In the genomic region with DNA sequence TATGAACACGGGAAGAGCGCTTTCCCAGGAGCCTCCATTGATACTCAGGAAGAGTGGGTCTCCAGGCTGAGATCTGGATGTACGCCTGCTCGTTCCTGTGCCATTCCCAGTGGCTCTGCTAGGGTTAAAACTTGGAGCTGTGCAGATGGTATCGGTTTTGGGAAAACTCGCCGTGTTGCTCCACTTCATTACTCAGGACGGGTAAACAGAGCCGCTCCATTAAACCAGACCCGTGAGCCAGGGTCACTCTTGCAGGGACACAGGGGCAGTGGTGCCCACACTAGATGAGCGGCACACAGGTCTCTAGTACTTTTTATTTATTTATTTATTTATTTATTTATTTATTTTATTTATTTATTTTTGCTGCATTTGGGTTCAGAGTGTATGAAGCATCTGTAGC, we compare ENCODE assay signal across 14 mouse cellular contexts. TPM values are rescaled to one million over a fixed set of nuclear protein-coding genes. Genes with fewer than 3 reads are reported as not detected.
DNase-seq lines count a peak whose midpoint lies in the region; ATAC-seq and TF ChIP-seq lines count a peak whose summit lies in the region.
"Had no signal": no experiment of that assay in that cellular context is flagged by ENCODE, and none has a peak within 500 bp of the region (broad histone marks: within the 10 kb centered on the region; RNA-seq: fewer than 3 reads in every experiment).

No protein-coding gene starts in this region.

- ATAC-seq in hindbrain, embryonic 13.5 days (ENCODE audit: low FRiP score): 0 out of 2 replicates have a peak, but pooled peaks have one; percentile 36
- peak; percentile 85 for ATAC-seq in kidney, embryonic 15.5 days (replicated peaks; ENCODE audit: low FRiP score)
- no peak for ATAC-seq in liver, embryonic 14.5 days (ENCODE audit: insufficient read depth)

- H3K4me1 ChIP-seq in hindbrain, embryonic 13.5 days (replicated peaks): peaks cover 32% of the 10 kb centered on the region
- peaks cover 8% of the 10 kb centered on the region; the same call in 1 of the 2 replicates for H3K4me1 ChIP-seq in hindbrain, embryonic 10.5 days (replicated peaks)
- H3K4me1 ChIP-seq in kidney, embryonic 15.5 days: peaks cover 74% of the 10 kb centered on the region
- peaks cover 53 to 70% of the 10 kb centered on the region in 2 experiments for H3K4me1 ChIP-seq in liver, embryonic 14.5 days (replicated peaks; ENCODE audit: control insufficient read depth in 2 of 2, insufficient read depth in 2 of 2, low read length in 1 of 2)
- H3K4me1 ChIP-seq in midbrain, embryonic 10.5 days: peaks cover 26% of the 10 kb centered on the region

- H3K36me3 ChIP-seq in hindbrain, embryonic 13.5 days: no peaks in the 10 kb centered on the region
- H3K36me3 ChIP-seq in hindbrain, embryonic 10.5 days: peaks cover 56% of the 10 kb centered on the region
- no peaks in the 10 kb centered on the region for H3K36me3 ChIP-seq in kidney, embryonic 15.5 days
- H3K36me3 ChIP-seq in liver, embryonic 14.5 days (replicated peaks; ENCODE audit: control insufficient read depth, insufficient read depth, low read depth): no peaks in the 10 kb centered on the region
- peaks cover 71% of the 10 kb centered on the region for H3K36me3 ChIP-seq in midbrain, embryonic 10.5 days
- H3K36me3 ChIP-seq: limb, embryonic 15.5 days; neural tube, embryonic 13.5 days had no signal

- no peaks in the 10 kb centered on the region for H3K27me3 ChIP-seq in hindbrain, embryonic 13.5 days
- no peaks in the 10 kb centered on the region for H3K27me3 ChIP-seq in hindbrain, embryonic 10.5 days (ENCODE audit: insufficient read depth, poor library complexity, severe bottlenecking)
- H3K27me3 ChIP-seq in kidney, embryonic 15.5 days: no peaks in the 10 kb centered on the region
- no peaks in the 10 kb centered on the region for H3K27me3 ChIP-seq in liver, embryonic 14.5 days (ENCODE audit: control insufficient read depth, insufficient read depth, low read length)
- no peaks in the 10 kb centered on the region for H3K27me3 ChIP-seq in midbrain, embryonic 10.5 days (ENCODE audit: low read depth, poor library complexity, severe bottlenecking)
- H3K27me3 ChIP-seq: limb, embryonic 15.5 days; neural tube, embryonic 13.5 days had no signal

- 80% methylated on average over 11 of the region's 11 CpGs for WGBS in hindbrain, embryonic 13.5 days
- WGBS in hindbrain, embryonic 10.5 days: 89% methylated on average over 11 of the region's 11 CpGs
- WGBS in kidney, embryonic 15.5 days: 48% methylated on average over 11 of the region's 11 CpGs
- 74% methylated on average over 11 of the region's 11 CpGs for WGBS in liver, embryonic 14.5 days (ENCODE audit: insufficient replicate concordance)
- 93% methylated on average over 11 of the region's 11 CpGs for WGBS in midbrain, embryonic 10.5 days

- TF ChIP-seq EP300 in liver, embryonic 14.5 days (IDR thresholded peaks at IDR 0.05; ENCODE audit: low read depth): no peak

- H3K9ac ChIP-seq in hindbrain, embryonic 13.5 days: no peak overlapping the region
- no peak overlapping the region for H3K9ac ChIP-seq in kidney, embryonic 15.5 days
- H3K9ac ChIP-seq in liver, embryonic 14.5 days (replicated peaks): peak overlapping the region; percentile 72
- H3K9ac ChIP-seq: hindbrain, embryonic 14.5 days; limb, embryonic 15.5 days; neural tube, embryonic 13.5 days had no signal

- no peak overlapping the region for H3K4me3 ChIP-seq in hindbrain, embryonic 13.5 days
- no peak overlapping the region for H3K4me3 ChIP-seq in hindbrain, embryonic 10.5 days
- H3K4me3 ChIP-seq in kidney, embryonic 15.5 days (replicated peaks): no peak overlapping the region
- H3K4me3 ChIP-seq in liver, embryonic 14.5 days (ENCODE audit: insufficient read depth in 1 of 2, low read depth in 2 of 2, low read length in 2 of 2): peak overlapping the region in 1 of 2 experiments; percentile 53; a peak in 2 of 4 replicates
- H3K4me3 ChIP-seq in midbrain, embryonic 10.5 days: no peak overlapping the region
- H3K4me3 ChIP-seq: limb, embryonic 15.5 days; neural tube, embryonic 13.5 days had no signal

- H3K9me3 ChIP-seq in hindbrain, embryonic 13.5 days: no peaks in the 10 kb centered on the region
- H3K9me3 ChIP-seq in hindbrain, embryonic 10.5 days: no peaks in the 10 kb centered on the region
- no peaks in the 10 kb centered on the region for H3K9me3 ChIP-seq in kidney, embryonic 15.5 days (replicated peaks)
- H3K9me3 ChIP-seq in liver, embryonic 14.5 days (ENCODE audit: control insufficient read depth, low read length): no peaks in the 10 kb centered on the region
- H3K9me3 ChIP-seq in midbrain, embryonic 10.5 days (replicated peaks): 0 out of 2 replicates have a peak, but pooled peaks cover 4% of the 10 kb centered on the region
- H3K9me3 ChIP-seq: limb, embryonic 15.5 days; neural tube, embryonic 13.5 days had no signal

- TF ChIP-seq CTCF in liver, embryonic 14.5 days (IDR thresholded peaks at IDR 0.05; ENCODE audit: low read depth): no peak

- no peak for DNase-seq in hindbrain, embryonic 10.5 days (ENCODE audit: low spot score)
- DNase-seq in kidney, postnatal 25 days: peak; percentile 50 to 77
- no peak for DNase-seq in liver, embryonic 14.5 days (ENCODE audit: low read depth in 3 of 3, low spot score in 3 of 3)
- no peak for DNase-seq in right cerebral cortex, postnatal 4 days
- DNase-seq in midbrain, embryonic 10.5 days (ENCODE audit: low spot score): no peak
- DNase-seq: gastrocnemius, postnatal 10 days; heart, postnatal 10 days; lung, postnatal 14 days; thymus, postnatal 36 days had no signal

- no peak overlapping the region for H3K27ac ChIP-seq in hindbrain, embryonic 13.5 days
- no peak overlapping the region for H3K27ac ChIP-seq in hindbrain, embryonic 10.5 days
- peak overlapping the region; percentile 89 for H3K27ac ChIP-seq in kidney, embryonic 15.5 days
- peak overlapping the region; percentile 94 for H3K27ac ChIP-seq in liver, embryonic 14.5 days
- H3K27ac ChIP-seq in midbrain, embryonic 10.5 days (replicated peaks): no peak overlapping the region
- H3K27ac ChIP-seq: hindbrain, embryonic 14.5 days; limb, embryonic 15.5 days; neural tube, embryonic 13.5 days had no signal

- H3K4me2 ChIP-seq in hindbrain, embryonic 13.5 days: no peak overlapping the region
- H3K4me2 ChIP-seq in kidney, embryonic 15.5 days: peak overlapping the region; percentile 52
- peak overlapping the region; percentile 80 for H3K4me2 ChIP-seq in liver, embryonic 14.5 days (ENCODE audit: low read depth)
- H3K4me2 ChIP-seq: hindbrain, embryonic 14.5 days; limb, embryonic 15.5 days; neural tube, embryonic 13.5 days had no signal

RNA-seq across cellular contexts. Expression of a gene that starts 20.9 kb away (rescaled TPM):
- 34.8 and 37.0 TPM in 2 replicates for polyA plus RNA-seq in hindbrain, embryonic 13.5 days (2015; fragmentation: Nextera tagmentation; extraction: Ambion mirVana)
- 56.7 and 66.0 TPM in 2 replicates for polyA plus RNA-seq in hindbrain, embryonic 10.5 days (2016; fragmentation: Nextera tagmentation; extraction: Ambion mirVana)
- polyA plus RNA-seq in kidney, embryonic 15.5 days (2015; fragmentation: Nextera tagmentation; extraction: Ambion mirVana): 55.1 and 64.4 TPM in 2 replicates
- 5.5 and 6.1 TPM in 2 replicates for polyA plus RNA-seq in liver, embryonic 14.5 days (2012; rRNA removed)
- 13.5 and 14.1 TPM in 2 replicates for polyA plus RNA-seq in liver, embryonic 14.5 days (2014; fragmentation: Nextera tagmentation; extraction: Ambion mirVana)
- polyA plus RNA-seq in midbrain, embryonic 10.5 days (2016; fragmentation: Nextera tagmentation; extraction: Ambion mirVana): 67.9 and 70.0 TPM in 2 replicates

Comparison
In these comparisons a context has a peak if more than half of its experiments do, and no peak if none do; other contexts are left out.
1. H3K27ac ChIP-seq: peak in kidney, embryonic 15.5 days (single experiment) and liver, embryonic 14.5 days (single experiment); none in hindbrain, embryonic 13.5 days (single experiment), hindbrain, embryonic 10.5 days (single experiment) and midbrain, embryonic 10.5 days (single experiment).
2. DNase-seq: peak in kidney, postnatal 25 days (2 of 2); none in hindbrain, embryonic 10.5 days (single experiment), liver, embryonic 14.5 days (0 of 3), right cerebral cortex, postnatal 4 days (single experiment) and midbrain, embryonic 10.5 days (single experiment).